Comparison of ENCODE assay signal across 19 mouse cellular contexts in the genomic region with DNA sequence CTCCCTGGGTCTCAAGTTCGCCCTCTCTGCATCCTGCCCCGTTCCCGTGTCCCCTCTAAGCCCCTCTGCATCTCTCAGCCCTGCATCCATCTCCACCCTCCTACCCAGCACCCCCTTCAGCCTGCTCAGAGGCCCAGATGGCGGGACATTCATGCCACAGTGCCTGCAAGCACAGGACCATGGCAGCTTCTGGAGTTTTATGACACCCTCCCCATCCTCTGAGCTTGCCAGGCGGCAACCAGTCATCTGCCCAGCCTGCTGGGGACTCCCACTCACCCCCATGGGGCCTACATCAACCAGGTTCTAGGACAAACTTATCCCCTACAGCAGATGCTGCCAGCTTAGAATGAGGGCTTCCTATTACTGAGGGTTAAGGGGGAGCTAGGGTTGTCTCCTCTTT. TPM values are rescaled to one million over a fixed set of nuclear protein-coding genes. Genes with fewer than 3 reads are reported as not detected.
A peak's percentile ranks its signal among the peaks of the same experiment; 100 is the strongest.
DNase-seq lines count a peak whose midpoint lies in the region; ATAC-seq and TF ChIP-seq lines count a peak whose summit lies in the region.
"Had no signal": no experiment of that assay in that cellular context is flagged by ENCODE, and none has a peak within 500 bp of the region (broad histone marks: within the 10 kb centered on the region; RNA-seq: fewer than 3 reads in every experiment).

No protein-coding gene starts in this region.

- no peak for TF ChIP-seq CTCF in left cerebral cortex, adult 2 months (IDR thresholded peaks at IDR 0.05)
- TF ChIP-seq CTCF in bone marrow, adult 2 months (IDR thresholded peaks at IDR 0.05; ENCODE audit: control insufficient read depth, insufficient read depth, low read length) = no peak

- peaks cover 14% of the 10 kb centered on the region for H3K4me1 ChIP-seq in forebrain, embryonic 16.5 days (replicated peaks; ENCODE audit: control insufficient read depth, insufficient read depth, low read length)
- H3K4me1 ChIP-seq in forebrain, embryonic 15.5 days = peaks cover 20% of the 10 kb centered on the region
- 0 out of 2 replicates have a peak, but pooled peaks cover 3% of the 10 kb centered on the region for H3K4me1 ChIP-seq in bone marrow, adult 2 months (ENCODE audit: control insufficient read depth, insufficient read depth, low read length)
- peaks cover 57% of the 10 kb centered on the region for H3K4me1 ChIP-seq in hindbrain, embryonic 13.5 days (replicated peaks)

- no peak for TF ChIP-seq POLR2A in bone marrow, adult 2 months (IDR thresholded peaks at IDR 0.05; ENCODE audit: borderline replicate concordance, control insufficient read depth, low read depth, low read length)

- 75% methylated on average over 5 of the region's 5 CpGs for WGBS in forebrain, embryonic 16.5 days
- 67% methylated on average over 5 of the region's 5 CpGs for WGBS in forebrain, embryonic 15.5 days
- WGBS in bone marrow, adult 2 months = 79% methylated on average over 5 of the region's 5 CpGs
- WGBS in hindbrain, embryonic 13.5 days = 63% methylated on average over 5 of the region's 5 CpGs

- peak; percentile 26; the same call in 1 of the 2 replicates for ATAC-seq in forebrain, embryonic 16.5 days
- no peak for ATAC-seq in forebrain, embryonic 15.5 days (replicated peaks)
- no peak for ATAC-seq in hindbrain, embryonic 13.5 days (ENCODE audit: low FRiP score)
- ATAC-seq: intestine, embryonic 15.5 days; midbrain, embryonic 16.5 days had no signal

- H3K4me2 ChIP-seq in forebrain, embryonic 16.5 days (ENCODE audit: low read length) = no peak overlapping the region
- H3K4me2 ChIP-seq in forebrain, embryonic 15.5 days (replicated peaks) = no peak overlapping the region
- no peak overlapping the region for H3K4me2 ChIP-seq in hindbrain, embryonic 13.5 days
- H3K4me2 ChIP-seq: intestine, embryonic 15.5 days; neural tube, embryonic 12.5 days had no signal

- no peaks in the 10 kb centered on the region for H3K27me3 ChIP-seq in forebrain, embryonic 16.5 days (replicated peaks; ENCODE audit: control insufficient read depth, insufficient read depth, low read length)
- H3K27me3 ChIP-seq in forebrain, embryonic 15.5 days = no peaks in the 10 kb centered on the region
- no peaks in the 10 kb centered on the region for H3K27me3 ChIP-seq in hindbrain, embryonic 13.5 days
- H3K27me3 ChIP-seq: intestine, embryonic 15.5 days; neural tube, embryonic 12.5 days had no signal

- peak in 1 of 2 experiments; percentile 54 for DNase-seq in left cerebral cortex, adult 2 months (ENCODE audit: extremely low spot score in 1 of 2, low spot score in 2 of 2)
- no peak for DNase-seq in left cerebral cortex, postnatal 10 days (ENCODE audit: extremely low spot score in 1 of 2, low spot score in 2 of 2)
- DNase-seq in gastrocnemius, adult 18-20 months (ENCODE audit: low spot score) = no peak
- no peak for DNase-seq in urinary bladder, postnatal 25 days (ENCODE audit: low spot score)
- DNase-seq: adrenal gland, adult 8-10 months; B cell, adult 2 months; cerebellum, adult 9-10 months; heart, postnatal 14 days; kidney, postnatal 10 days; lung, adult 18-20 months; lung, postnatal 4 days; retina, postnatal 1 day had no signal

- H3K9ac ChIP-seq in forebrain, embryonic 16.5 days (replicated peaks; ENCODE audit: low read depth, low read length) = no peak overlapping the region
- no peak overlapping the region for H3K9ac ChIP-seq in forebrain, embryonic 15.5 days (replicated peaks)
- no peak overlapping the region for H3K9ac ChIP-seq in hindbrain, embryonic 13.5 days
- H3K9ac ChIP-seq: intestine, embryonic 15.5 days; neural tube, embryonic 12.5 days had no signal

- H3K9me3 ChIP-seq in forebrain, embryonic 16.5 days (ENCODE audit: control insufficient read depth, low read length) = no peaks in the 10 kb centered on the region
- H3K9me3 ChIP-seq in forebrain, embryonic 15.5 days = no peaks in the 10 kb centered on the region
- H3K9me3 ChIP-seq in hindbrain, embryonic 13.5 days = no peaks in the 10 kb centered on the region
- H3K9me3 ChIP-seq: intestine, embryonic 15.5 days; neural tube, embryonic 12.5 days had no signal

- H3K4me3 ChIP-seq in forebrain, embryonic 16.5 days (replicated peaks; ENCODE audit: low read length) = no peak overlapping the region
- H3K4me3 ChIP-seq in forebrain, embryonic 15.5 days = no peak overlapping the region
- H3K4me3 ChIP-seq in left cerebral cortex, adult 2 months = no peak overlapping the region
- peak overlapping the region; percentile 13 for H3K4me3 ChIP-seq in bone marrow, adult 2 months (replicated peaks; ENCODE audit: control insufficient read depth, low read depth, low read length)
- no peak overlapping the region for H3K4me3 ChIP-seq in hindbrain, embryonic 13.5 days
- H3K4me3 ChIP-seq: intestine, embryonic 15.5 days; neural tube, embryonic 12.5 days had no signal

- intact Hi-C loops in left cerebral cortex, adult 2 months (cut with DNase I) = no loop called here
- intact Hi-C loops in left cerebral cortex, postnatal 10 days (cut with DNase I) = no loop called here

- no peaks in the 10 kb centered on the region for H3K36me3 ChIP-seq in forebrain, embryonic 16.5 days (ENCODE audit: control insufficient read depth, insufficient read depth)
- no peaks in the 10 kb centered on the region for H3K36me3 ChIP-seq in forebrain, embryonic 15.5 days
- peaks cover 40% of the 10 kb centered on the region for H3K36me3 ChIP-seq in hindbrain, embryonic 13.5 days
- H3K36me3 ChIP-seq: intestine, embryonic 15.5 days had no signal

- H3K27ac ChIP-seq in forebrain, embryonic 16.5 days (ENCODE audit: low read length) = no peak overlapping the region
- no peak overlapping the region for H3K27ac ChIP-seq in forebrain, embryonic 15.5 days (replicated peaks)
- H3K27ac ChIP-seq in left cerebral cortex, adult 2 months = peak overlapping the region; percentile 44; the same call in 1 of the 2 replicates
- H3K27ac ChIP-seq in bone marrow, adult 2 months (ENCODE audit: control insufficient read depth, insufficient read depth, low read depth, low read length, poor library complexity) = no peak overlapping the region
- H3K27ac ChIP-seq in hindbrain, embryonic 13.5 days = peak overlapping the region; percentile 24; the same call in 1 of the 2 replicates
- H3K27ac ChIP-seq: intestine, embryonic 15.5 days; neural tube, embryonic 12.5 days had no signal

RNA-seq across cellular contexts. Expression of gene Cacna1g, which starts 19.2 kb away (rescaled TPM):
- polyA plus RNA-seq in forebrain, embryonic 16.5 days (2015; fragmentation: Nextera tagmentation; extraction: Ambion mirVana) = 5.4 and 12.1 TPM in 2 replicates
- 6.8 and 9.2 TPM in 2 replicates for polyA plus RNA-seq in forebrain, embryonic 15.5 days (2015; fragmentation: Nextera tagmentation; extraction: Ambion mirVana)
- 10 to 100 TPM; 93.0 to 98.7 TPM for total RNA-seq in left cerebral cortex, adult 2 months (2021)
- total RNA-seq in left cerebral cortex, postnatal 10 days (2021) = 100 to 1,000 TPM; 143 to 151 TPM
- polyA plus RNA-seq in bone marrow, adult 2 months (2011; ENCODE audit: insufficient read depth, insufficient read length, low replicate concordance, missing spikeins) = 13.7 and 26.8 TPM in 2 replicates
- polyA plus RNA-seq in hindbrain, embryonic 13.5 days (2015; fragmentation: Nextera tagmentation; extraction: Ambion mirVana) = 13.6 and 14.2 TPM in 2 replicates
- total RNA-seq in gastrocnemius, adult 18-20 months (2021) = 1 to 10 TPM in 1 of 2 experiments, under 1 TPM in 1; 0.94 to 1.3 TPM

RNA-seq across cellular contexts. Expression of gene Spata20, which starts 31.2 kb away (rescaled TPM):
- polyA plus RNA-seq in forebrain, embryonic 16.5 days (2015; fragmentation: Nextera tagmentation; extraction: Ambion mirVana) = 0.38 and 0.48 TPM in 2 replicates
- 0.38 and 0.86 TPM in 2 replicates for polyA plus RNA-seq in forebrain, embryonic 15.5 days (2015; fragmentation: Nextera tagmentation; extraction: Ambion mirVana)
- total RNA-seq in left cerebral cortex, adult 2 months (2021) = under 1 TPM; 0.41 to 0.51 TPM
- total RNA-seq in left cerebral cortex, postnatal 10 days (2021) = 1 to 10 TPM in 1 of 2 experiments, under 1 TPM in 1; 0.92 to 1.5 TPM
- polyA plus RNA-seq in bone marrow, adult 2 months (2011; ENCODE audit: insufficient read depth, insufficient read length, low replicate concordance, missing spikeins) = not detected in 2 replicates
- 0.17 and 0.56 TPM in 2 replicates for polyA plus RNA-seq in hindbrain, embryonic 13.5 days (2015; fragmentation: Nextera tagmentation; extraction: Ambion mirVana)
- not detected for total RNA-seq in gastrocnemius, adult 18-20 months (2021)
- total RNA-seq: adrenal gland, adult 8-10 months had no signal
- polyA plus RNA-seq: neural tube, embryonic 12.5 days had no signal

RNA-seq across cellular contexts. Expression of gene Epn3, which starts 45.0 kb away (rescaled TPM):
- 0.26 and 0.35 TPM in 2 replicates for polyA plus RNA-seq in forebrain, embryonic 16.5 days (2015; fragmentation: Nextera tagmentation; extraction: Ambion mirVana)
- polyA plus RNA-seq in forebrain, embryonic 15.5 days (2015; fragmentation: Nextera tagmentation; extraction: Ambion mirVana) = 0.66 and 0.75 TPM in 2 replicates
- under 1 TPM; 0.79 TPM for total RNA-seq in left cerebral cortex, adult 2 months (2021)
- total RNA-seq in left cerebral cortex, postnatal 10 days (2021) = 1 to 10 TPM; 1.6 to 1.8 TPM
- not detected in 2 replicates for polyA plus RNA-seq in bone marrow, adult 2 months (2011; ENCODE audit: insufficient read depth, insufficient read length, low replicate concordance, missing spikeins)
- 0.44 and 0.90 TPM in 2 replicates for polyA plus RNA-seq in hindbrain, embryonic 13.5 days (2015; fragmentation: Nextera tagmentation; extraction: Ambion mirVana)
- not detected for total RNA-seq in gastrocnemius, adult 18-20 months (2021)

Comparison
In these comparisons a context has a peak if more than half of its experiments do, and no peak if none do; other contexts are left out.
1. H3K27ac ChIP-seq: peak in left cerebral cortex, adult 2 months (single experiment) and hindbrain, embryonic 13.5 days (single experiment); none in forebrain, embryonic 16.5 days (single experiment), forebrain, embryonic 15.5 days (single experiment) and bone marrow, adult 2 months (single experiment).